Mouse (Mus musculus): ENCODE results near the gene Lrrd1. TPM values are rescaled to one million over a fixed set of nuclear protein-coding genes. Genes with fewer than 3 reads are reported as not detected.
"Not testable (repeated sequence)": the region's sequence is repeated elsewhere in the genome, so short reads cannot be mapped to it uniquely, and the experiment has no call there.

The Lrrd1 gene
- polyA plus RNA-seq, 1 experiment: not detected

GRCm38 (mm10) chr5:3872348-3872747, 27.4 kb downstream of the Lrrd1 start:
- Histone ChIP-seq H3K9ac (ENCODE audit: low read depth, poor library complexity, severe bottlenecking) (no peak overlapping the region), H3K4me3 (ENCODE audit: low read depth, low read length) (no peak overlapping the region), H3K9me3 (replicated peaks; ENCODE audit: control insufficient read depth, insufficient read depth, low read length, poor library complexity, severe bottlenecking) (no peaks in the 10 kb centered on the region), H3K27me3 (ENCODE audit: control insufficient read depth, insufficient read depth, low read length, poor library complexity, severe bottlenecking) (no peaks in the 10 kb centered on the region), H3K27ac (ENCODE audit: insufficient read depth, low read length) (no peak overlapping the region), H3K4me1 (ENCODE audit: control insufficient read depth, insufficient read depth, low read length) (peaks cover 2% of the 10 kb centered on the region), H3K36me3 (ENCODE audit: control insufficient read depth, insufficient read depth, low read length, poor library complexity, severe bottlenecking) (no peaks in the 10 kb centered on the region)
- TF ChIP-seq EP300 (IDR thresholded peaks at IDR 0.05; ENCODE audit: insufficient read depth, low read depth, low read length): peak; percentile 93
- TF ChIP-seq CTCF (IDR thresholded peaks at IDR 0.05; ENCODE audit: low read depth, low read length): no peak

- Histone ChIP-seq H3K36me3 (ENCODE audit: control insufficient read depth, insufficient read depth, low read length, poor library complexity, severe bottlenecking) (no peaks in the 10 kb centered on the region), H3K9me3 (replicated peaks; ENCODE audit: control insufficient read depth, insufficient read depth, low read length, poor library complexity, severe bottlenecking) (no peaks in the 10 kb centered on the region), H3K27me3 (ENCODE audit: control insufficient read depth, insufficient read depth, low read length, poor library complexity, severe bottlenecking) (no peaks in the 10 kb centered on the region), H3K9ac (ENCODE audit: low read depth, poor library complexity, severe bottlenecking) (no peak overlapping the region), H3K27ac (ENCODE audit: insufficient read depth, low read length) (no peak overlapping the region), H3K4me3 (ENCODE audit: low read depth, low read length) (no peak overlapping the region), H3K4me1 (ENCODE audit: control insufficient read depth, insufficient read depth, low read length) (peaks cover 2% of the 10 kb centered on the region)
- no peak for TF ChIP-seq EP300 (IDR thresholded peaks at IDR 0.05; ENCODE audit: insufficient read depth, low read depth, low read length)
These were observed 28.5 kb downstream of the Lrrd1 start for GRCm38 (mm10) chr5:3873485-3873884.

- not testable (repeated sequence) for H3K27me3 ChIP-seq (ENCODE audit: control insufficient read depth, insufficient read depth, low read length, poor library complexity, severe bottlenecking); H3K9ac ChIP-seq (ENCODE audit: low read depth, poor library complexity, severe bottlenecking); H3K9me3 ChIP-seq (replicated peaks; ENCODE audit: control insufficient read depth, insufficient read depth, low read length, poor library complexity, severe bottlenecking); H3K4me3 ChIP-seq (ENCODE audit: low read depth, low read length); H3K27ac ChIP-seq (ENCODE audit: insufficient read depth, low read length); H3K36me3 ChIP-seq (ENCODE audit: control insufficient read depth, insufficient read depth, low read length, poor library complexity, severe bottlenecking); H3K4me1 ChIP-seq (ENCODE audit: control insufficient read depth, insufficient read depth, low read length)
These were observed 41.9 kb downstream of the Lrrd1 start for GRCm38 (mm10) chr5:3886862-3887261.

- Histone ChIP-seq H3K27me3 (ENCODE audit: control insufficient read depth, insufficient read depth, low read length, poor library complexity, severe bottlenecking) (no peaks in the 10 kb centered on the region), H3K4me3 (ENCODE audit: low read depth, low read length) (no peak overlapping the region), H3K9me3 (replicated peaks; ENCODE audit: control insufficient read depth, insufficient read depth, low read length, poor library complexity, severe bottlenecking) (no peaks in the 10 kb centered on the region), H3K4me1 (ENCODE audit: control insufficient read depth, insufficient read depth, low read length) (no peaks in the 10 kb centered on the region), H3K9ac (ENCODE audit: low read depth, poor library complexity, severe bottlenecking) (no peak overlapping the region), H3K27ac (ENCODE audit: insufficient read depth, low read length) (no peak overlapping the region), H3K36me3 (ENCODE audit: control insufficient read depth, insufficient read depth, low read length, poor library complexity, severe bottlenecking) (no peaks in the 10 kb centered on the region)
- no peak for TF ChIP-seq POLR2A (IDR thresholded peaks at IDR 0.05; ENCODE audit: insufficient read depth, low read length)
- TF ChIP-seq EP300 (IDR thresholded peaks at IDR 0.05; ENCODE audit: insufficient read depth, low read depth, low read length): no peak
- no peak for TF ChIP-seq CTCF (IDR thresholded peaks at IDR 0.05; ENCODE audit: low read depth, low read length)
These were observed 44.2 kb downstream of the Lrrd1 start for GRCm38 (mm10) chr5:3889201-3889600.

GRCm38 (mm10) chr5:3893459-3894293, 48.7 kb downstream of the Lrrd1 start, which contains the start of gene Mterf1a:
Gene Mterf1a (minus strand): TSS chr5:3893933.
- not testable (repeated sequence) for H3K27me3 ChIP-seq (ENCODE audit: control insufficient read depth, insufficient read depth, low read length, poor library complexity, severe bottlenecking); H3K4me1 ChIP-seq (ENCODE audit: control insufficient read depth, insufficient read depth, low read length); H3K9me3 ChIP-seq (replicated peaks; ENCODE audit: control insufficient read depth, insufficient read depth, low read length, poor library complexity, severe bottlenecking); H3K36me3 ChIP-seq (ENCODE audit: control insufficient read depth, insufficient read depth, low read length, poor library complexity, severe bottlenecking); H3K27ac ChIP-seq (ENCODE audit: insufficient read depth, low read length)
- H3K4me3 ChIP-seq (ENCODE audit: low read depth, low read length): peak within 1 kb of the TSS; percentile 44
- peak within 1 kb of the TSS; percentile 75 for H3K9ac ChIP-seq (ENCODE audit: low read depth, poor library complexity, severe bottlenecking)

- H3K4me3 ChIP-seq (ENCODE audit: low read depth, low read length); H3K36me3 ChIP-seq (ENCODE audit: control insufficient read depth, insufficient read depth, low read length, poor library complexity, severe bottlenecking); H3K27ac ChIP-seq (ENCODE audit: insufficient read depth, low read length); H3K4me1 ChIP-seq (ENCODE audit: control insufficient read depth, insufficient read depth, low read length); H3K27me3 ChIP-seq (ENCODE audit: control insufficient read depth, insufficient read depth, low read length, poor library complexity, severe bottlenecking); H3K9ac ChIP-seq (ENCODE audit: low read depth, poor library complexity, severe bottlenecking); H3K9me3 ChIP-seq (replicated peaks; ENCODE audit: control insufficient read depth, insufficient read depth, low read length, poor library complexity, severe bottlenecking): not testable (repeated sequence)
These were observed 49.3 kb downstream of the Lrrd1 start for GRCm38 (mm10) chr5:3894294-3894619.

- no peaks in the 10 kb centered on the region for H3K36me3 ChIP-seq (ENCODE audit: control insufficient read depth, insufficient read depth, low read length, poor library complexity, severe bottlenecking)
- H3K9ac ChIP-seq (ENCODE audit: low read depth, poor library complexity, severe bottlenecking): no peak overlapping the region
- no peaks in the 10 kb centered on the region for H3K4me1 ChIP-seq (ENCODE audit: control insufficient read depth, insufficient read depth, low read length)
- no peak overlapping the region for H3K4me3 ChIP-seq (ENCODE audit: low read depth, low read length)
- H3K9me3 ChIP-seq (replicated peaks; ENCODE audit: control insufficient read depth, insufficient read depth, low read length, poor library complexity, severe bottlenecking): no peaks in the 10 kb centered on the region
- no peaks in the 10 kb centered on the region for H3K27me3 ChIP-seq (ENCODE audit: control insufficient read depth, insufficient read depth, low read length, poor library complexity, severe bottlenecking)
- no peak overlapping the region for H3K27ac ChIP-seq (ENCODE audit: insufficient read depth, low read length)
- TF ChIP-seq EP300 (IDR thresholded peaks at IDR 0.05; ENCODE audit: insufficient read depth, low read depth, low read length): no peak
- no peak for TF ChIP-seq POLR2A (IDR thresholded peaks at IDR 0.05; ENCODE audit: insufficient read depth, low read length)
- no peak for TF ChIP-seq CTCF (IDR thresholded peaks at IDR 0.05; ENCODE audit: low read depth, low read length)
These were observed 60.5 kb downstream of the Lrrd1 start for GRCm38 (mm10) chr5:3905471-3905870.

Other genes starting within 250 kb of the Lrrd1 start
- gene Pex1, start 249.1 kb upstream of the Lrrd1 start, polyA plus RNA-seq (2011; ENCODE audit: insufficient read depth, insufficient read length, low read depth, missing spikeins): 23.4 and 23.7 TPM in 2 replicates
- gene Rbm48, start 248.6 kb upstream of the Lrrd1 start, polyA plus RNA-seq (2011; ENCODE audit: insufficient read depth, insufficient read length, low read depth, missing spikeins): 13.9 and 17.6 TPM in 2 replicates
- gene Tmbim7, start 194.0 kb upstream of the Lrrd1 start, polyA plus RNA-seq (2011; ENCODE audit: insufficient read depth, insufficient read length, low read depth, missing spikeins): not detected in 2 replicates
- gene Gatad1, start 188.0 kb upstream of the Lrrd1 start, polyA plus RNA-seq (2011; ENCODE audit: insufficient read depth, insufficient read length, low read depth, missing spikeins): 146 and 151 TPM in 2 replicates
- 17.9 and 21.1 TPM in 2 replicates for gene Ankib1, start 42.2 kb upstream of the Lrrd1 start, polyA plus RNA-seq (2011; ENCODE audit: insufficient read depth, insufficient read length, low read depth, missing spikeins)
- 55.6 and 56.1 TPM in 2 replicates for gene Krit1, start 42.0 kb upstream of the Lrrd1 start, polyA plus RNA-seq (2011; ENCODE audit: insufficient read depth, insufficient read length, low read depth, missing spikeins)
- 6.7 and 8.3 TPM in 2 replicates for gene Mterf1a, start 48.8 kb downstream of the Lrrd1 start, polyA plus RNA-seq (2011; ENCODE audit: insufficient read depth, insufficient read length, low read depth, missing spikeins)
- gene Akap9, start 82.9 kb downstream of the Lrrd1 start, polyA plus RNA-seq (2011; ENCODE audit: insufficient read depth, insufficient read length, low read depth, missing spikeins): 32.9 and 40.8 TPM in 2 replicates